Mouse (Mus musculus) liver, embryonic 11.5 days (tissue): ENCODE measurements around the gene Gm21425. TPM values are rescaled to one million over a fixed set of nuclear protein-coding genes. Genes with fewer than 3 reads are reported as not detected.
"Not testable (repeated sequence)": the region's sequence is repeated elsewhere in the genome, so short reads cannot be mapped to it uniquely, and the experiment has no call there.

Source experiments
- ATAC-seq: fragments of 200-750 bp; cut with Nextera tagmentation; replicated peaks from 2 replicates; pipeline ENCODE4 v1.8.0; 2017; ENCODE audit warnings: moderate number of reproducible peaks, mild to moderate bottlenecking, moderate TSS enrichment, moderate library complexity; ENCODE audit not compliant: low FRiP score
- DNase-seq: peaks from one replicate; pipeline ENCODE4 v3.0.0-alpha.2; 2017; ENCODE audit warnings: low spot score
- H3K27ac ChIP-seq: fragments of 300-500 bp; sonication (generic); 2 replicates; pipeline ENCODE4 v1.5.1; 2014; ENCODE audit warnings: mild to moderate bottlenecking, low read depth, low read length, control low read depth
- H3K27me3 ChIP-seq: fragments of 300-500 bp; sonication (generic); replicated peaks from 2 replicates; pipeline ENCODE4 v1.6.1; 2014; ENCODE audit warnings: low read length, mixed read lengths; ENCODE audit not compliant: control insufficient read depth, insufficient read depth
- H3K36me3 ChIP-seq: fragments of 300-500 bp; sonication (generic); 2 replicates; pipeline ENCODE4 v1.6.1; 2014; ENCODE audit warnings: mild to moderate bottlenecking, low read length, moderate library complexity, mixed read lengths; ENCODE audit not compliant: control insufficient read depth, insufficient read depth
- H3K4me1 ChIP-seq: fragments of 300-500 bp; sonication (generic); replicated peaks from 2 replicates; pipeline ENCODE4 v1.6.1; 2014; ENCODE audit warnings: low read length, mixed read lengths; ENCODE audit not compliant: control insufficient read depth, insufficient read depth
- H3K4me2 ChIP-seq: fragments of 300-500 bp; sonication (generic); 2 replicates; pipeline ENCODE4 v1.6.1; 2014; ENCODE audit warnings: mild to moderate bottlenecking, control low read depth, moderate library complexity
- H3K4me3 ChIP-seq: fragments of 300-500 bp; sonication (generic); 2 replicates; pipeline ENCODE4 v1.5.1; 2014; ENCODE audit warnings: low read depth, low read length, control low read depth
- H3K9ac ChIP-seq: fragments of 300-500 bp; sonication (generic); 2 replicates; pipeline ENCODE4 v1.6.1; 2014; ENCODE audit warnings: low read depth, low read length, control low read depth
- H3K9me3 ChIP-seq: fragments of 300-500 bp; sonication (generic); 2 replicates; pipeline ENCODE4 v1.6.1; 2016; ENCODE audit warnings: low read length, inconsistent platforms, mixed read lengths; ENCODE audit not compliant: control insufficient read depth
- WGBS: fragments of 180-500 bp; shearing (Covaris S2); extraction: QIAGEN DNeasy Blood & Tissue Kit; methylation state at CpG from one replicate; pipeline ENCODE4 v1.1.7; 2014; 5-methylcytosine and 5-hydroxymethylcytosine counted together
- polyA plus RNA-seq: library from polyadenylated mRNA; unstranded; fragments of >200 nt; fragmentation: Nextera tagmentation; extraction: Ambion mirVana; gene quantifications from 2 replicates; pipeline ENCODE4 v1.2.1, GENCODE M21; 2014

The Gm21425 gene
- not detected in 2 replicates for polyA plus RNA-seq

DNA sequence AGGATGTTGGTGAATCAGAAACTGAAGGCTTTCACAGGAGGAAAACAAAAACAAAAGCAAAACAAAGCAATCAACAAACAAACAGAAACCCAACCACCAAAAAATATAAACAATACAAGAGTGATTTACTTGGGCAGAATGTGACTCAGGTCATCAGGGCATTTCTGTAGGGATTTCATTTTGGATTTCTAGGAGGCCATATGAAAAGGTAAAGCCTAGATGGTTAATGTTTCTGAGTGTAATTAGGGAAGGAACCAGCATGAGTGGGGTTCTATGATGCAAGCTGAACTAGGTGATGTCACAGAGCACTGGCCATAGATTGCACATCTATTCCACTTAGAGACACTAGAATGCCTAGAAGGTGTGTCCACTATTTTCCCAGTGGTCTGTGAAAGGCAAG lies at the start of gene Gm21425:
Gene Gm21425 (plus strand): TSS at position 301 of the 400 bp plus-strand sequence.
- not testable (repeated sequence) for H3K9me3 ChIP-seq, H3K4me1 ChIP-seq, H3K27me3 ChIP-seq, H3K4me2 ChIP-seq, H3K9ac ChIP-seq, DNase-seq, H3K4me3 ChIP-seq, H3K36me3 ChIP-seq, H3K27ac ChIP-seq, ATAC-seq

GRCm38 (mm10) chrY:13133392-13133791 lies 28.4 kb upstream of the Gm21425 start, which contains the start of gene Gm21891:
Gene Gm21891, minus strand, starts transcription at chrY:13133492.
- H3K4me3 ChIP-seq, H3K4me2 ChIP-seq, DNase-seq, H3K9me3 ChIP-seq, ATAC-seq, H3K4me1 ChIP-seq, H3K36me3 ChIP-seq, H3K27me3 ChIP-seq, H3K27ac ChIP-seq, H3K9ac ChIP-seq: not testable (repeated sequence)
- no CpG with 5 or more reads among the region's 3 CpGs for WGBS

Other genes starting within 250 kb of the Gm21425 start
- gene Gm20807, start 119.1 kb upstream of the Gm21425 start, polyA plus RNA-seq = not detected in 2 replicates
- not detected in 2 replicates for gene Gm21891, start 28.5 kb upstream of the Gm21425 start, polyA plus RNA-seq
- not detected in 2 replicates for gene Gm21828, start 62.0 kb downstream of the Gm21425 start, polyA plus RNA-seq
- not detected in 2 replicates for gene Gm21440, start 90.4 kb downstream of the Gm21425 start, polyA plus RNA-seq
- gene Gm21454, start 90.5 kb downstream of the Gm21425 start, polyA plus RNA-seq = not detected in 2 replicates
- not detected in 2 replicates for gene Gm21725, start 187.1 kb downstream of the Gm21425 start, polyA plus RNA-seq